Mouse (Mus musculus): ENCODE measurements around the gene Srd5a3.
"Not testable (repeated sequence)": the region's sequence is repeated elsewhere in the genome, so short reads cannot be mapped to it uniquely, and the experiment has no call there.

The Srd5a3 gene

GRCm38 (mm10) chr5:76139808-76140729 is at the start of gene Srd5a3:
Gene Srd5a3 (plus strand): TSS chr5:76140271.
- DNase-seq (ENCODE audit: low read depth), result peak; percentile 98

DNA sequence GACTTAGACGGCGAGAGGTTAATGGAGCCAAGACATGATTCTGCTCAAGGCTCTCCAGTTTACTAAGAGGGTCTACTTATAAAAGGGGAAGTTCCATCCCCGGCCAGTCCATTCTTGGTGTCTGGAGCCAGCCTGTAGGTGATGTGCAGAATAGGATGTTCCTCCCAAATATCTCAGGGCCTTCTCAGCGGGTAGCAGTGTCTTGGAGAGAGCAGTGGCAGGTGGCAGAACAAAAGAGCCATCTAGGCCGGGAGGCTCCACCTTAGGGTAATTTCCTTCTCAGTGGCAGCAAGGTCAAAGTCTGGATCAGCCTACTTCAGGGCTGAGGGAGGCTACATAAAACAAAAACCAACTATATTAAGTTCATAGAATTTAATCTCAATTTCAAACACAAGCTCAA is 36.3 kb upstream of the Srd5a3 start:
- not testable (repeated sequence) for DNase-seq (ENCODE audit: low read depth)

DNA sequence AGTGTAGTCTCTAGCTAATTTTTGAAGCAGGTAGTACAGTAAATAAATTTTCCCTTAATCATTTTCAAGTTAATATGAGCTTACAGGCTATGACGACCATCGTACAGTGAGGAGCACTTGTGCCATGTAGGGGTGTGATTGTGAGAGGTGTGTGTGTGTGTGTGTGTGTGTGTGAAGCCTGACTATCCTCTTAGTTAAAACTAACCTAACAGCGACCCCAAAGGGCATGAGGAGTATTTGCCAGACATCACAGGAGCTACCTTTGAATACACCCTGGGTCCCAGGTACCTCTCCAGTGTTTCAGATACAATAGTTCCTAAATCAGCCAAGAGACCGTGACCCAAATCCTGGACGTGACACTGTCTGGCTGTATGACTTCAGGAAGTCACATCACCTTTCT is 32.8 kb upstream of the Srd5a3 start:
- DNase-seq (ENCODE audit: low read depth), result no peak

DNA sequence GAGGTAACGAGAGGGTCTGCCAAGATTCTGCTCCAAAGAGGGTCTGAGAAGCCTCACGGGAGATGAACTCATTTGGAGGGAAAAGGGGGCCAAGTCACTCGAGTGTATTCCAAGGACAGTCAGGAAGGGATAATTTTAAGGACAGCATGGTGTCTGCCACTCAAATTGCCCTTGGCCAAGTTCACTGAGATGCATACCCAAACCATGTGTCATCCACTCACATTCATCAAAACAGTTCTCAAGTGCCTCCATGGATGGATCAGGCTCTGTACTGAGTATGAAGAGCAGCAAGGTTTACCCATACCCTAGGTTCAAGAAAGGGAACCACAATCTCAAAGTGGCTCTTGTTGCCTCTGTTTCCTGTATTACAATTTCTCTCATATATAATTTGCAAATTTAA is 31.6 kb upstream of the Srd5a3 start:
- no peak for DNase-seq (ENCODE audit: low read depth)

GRCm38 (mm10) chr5:76111173-76111572 is 28.9 kb upstream of the Srd5a3 start:
- no peak for DNase-seq (ENCODE audit: low read depth)

DNA sequence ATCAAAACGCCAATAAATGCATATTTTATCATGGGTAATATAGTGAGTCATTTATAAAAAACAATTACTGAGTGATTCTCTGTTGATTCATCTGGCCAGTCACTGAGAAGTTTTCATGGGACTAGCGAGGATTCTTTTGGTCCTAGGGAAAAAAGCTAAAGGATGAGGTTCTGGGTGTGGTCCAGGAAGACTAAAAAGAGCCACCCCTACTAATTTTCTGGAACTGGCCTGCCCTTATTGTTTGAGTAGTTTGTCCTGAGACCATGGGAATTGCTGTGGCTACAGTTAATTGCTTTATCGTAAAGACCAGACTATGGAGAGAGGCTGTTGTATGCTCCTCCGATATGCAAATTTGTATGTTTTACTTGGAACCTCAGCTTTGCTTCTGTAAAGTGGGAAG is 28.1 kb upstream of the Srd5a3 start:
- no peak for DNase-seq (ENCODE audit: low read depth)

GRCm38 (mm10) chr5:76115436-76116041 is 24.5 kb upstream of the Srd5a3 start:
- no peak for DNase-seq (ENCODE audit: low read depth)

DNA sequence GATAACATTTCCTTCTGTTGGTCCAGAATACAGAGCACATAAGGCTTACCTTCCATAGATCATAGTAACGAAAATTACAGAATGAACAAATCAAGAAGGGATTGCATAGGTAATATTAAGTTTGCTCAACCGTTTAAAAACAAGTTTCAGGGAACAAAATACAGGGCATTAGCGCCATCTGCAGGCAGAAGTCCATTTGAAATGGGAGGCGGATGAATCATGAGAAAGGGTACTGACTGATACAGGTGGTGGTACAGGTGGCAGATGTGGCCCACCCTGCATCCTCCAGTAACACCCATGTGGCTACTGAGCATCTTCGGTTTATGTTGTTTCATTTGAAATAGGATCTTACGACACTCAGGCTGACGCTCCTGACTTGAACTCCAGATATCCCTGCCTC is 21.6 kb upstream of the Srd5a3 start:
- peak; percentile 60 for DNase-seq (ENCODE audit: low read depth)

DNA sequence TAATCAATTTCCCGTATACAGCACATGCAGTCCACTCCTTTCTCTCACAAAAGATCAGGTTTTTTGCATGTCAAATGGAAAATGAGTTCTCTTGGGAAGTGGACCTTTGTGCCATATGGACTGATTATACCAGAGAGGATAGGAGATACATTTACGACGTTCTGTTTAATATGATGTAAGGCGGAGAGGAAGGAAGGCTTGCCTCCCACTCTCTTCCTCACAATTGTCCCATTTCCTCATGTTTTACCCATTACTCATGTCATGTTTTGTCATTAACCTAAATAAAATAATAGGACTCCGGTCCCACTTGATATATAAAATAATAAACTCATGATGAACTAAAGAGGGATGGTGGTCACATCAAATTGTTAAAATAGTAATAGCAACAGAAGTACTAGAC is 19.4 kb upstream of the Srd5a3 start:
- no peak for DNase-seq (ENCODE audit: low read depth)

DNA sequence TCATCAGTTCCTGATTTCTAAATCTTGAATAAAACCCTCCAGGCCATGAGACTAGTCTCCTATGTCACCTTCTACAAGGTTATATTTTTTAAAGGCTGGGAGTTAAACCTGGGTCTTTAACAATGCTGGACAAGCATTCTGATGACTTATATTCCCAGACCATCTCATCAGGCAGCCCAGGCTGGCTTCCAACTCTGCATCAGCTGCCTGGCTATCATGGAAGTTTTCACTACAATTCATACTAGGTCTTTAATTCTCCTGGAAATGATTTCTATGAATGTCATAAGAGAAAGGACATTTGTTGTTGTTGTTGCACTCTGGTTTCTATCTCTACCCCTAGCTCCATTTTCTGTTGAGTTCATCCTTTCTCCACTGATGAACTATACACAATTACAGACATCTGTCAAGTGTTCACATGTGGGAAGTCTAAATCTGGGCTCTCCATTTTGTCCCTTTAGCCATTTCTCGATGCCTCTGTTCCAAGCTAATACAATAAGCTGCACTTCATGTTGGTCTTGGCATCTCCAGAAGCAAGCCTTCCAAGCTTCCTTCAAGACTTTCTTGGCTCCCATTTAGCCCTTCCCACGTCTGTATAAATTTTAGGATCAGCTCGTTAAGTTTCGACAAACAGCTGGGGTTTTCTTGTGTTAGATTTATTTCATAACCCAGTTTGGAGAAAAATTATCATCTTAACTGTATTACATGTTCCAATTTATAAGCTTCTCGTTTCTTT is 12.3 kb upstream of the Srd5a3 start:
- DNase-seq (ENCODE audit: low read depth), result no peak

GRCm38 (mm10) chr5:76130292-76130691 is 9.8 kb upstream of the Srd5a3 start:
- no peak for DNase-seq (ENCODE audit: low read depth)

DNA sequence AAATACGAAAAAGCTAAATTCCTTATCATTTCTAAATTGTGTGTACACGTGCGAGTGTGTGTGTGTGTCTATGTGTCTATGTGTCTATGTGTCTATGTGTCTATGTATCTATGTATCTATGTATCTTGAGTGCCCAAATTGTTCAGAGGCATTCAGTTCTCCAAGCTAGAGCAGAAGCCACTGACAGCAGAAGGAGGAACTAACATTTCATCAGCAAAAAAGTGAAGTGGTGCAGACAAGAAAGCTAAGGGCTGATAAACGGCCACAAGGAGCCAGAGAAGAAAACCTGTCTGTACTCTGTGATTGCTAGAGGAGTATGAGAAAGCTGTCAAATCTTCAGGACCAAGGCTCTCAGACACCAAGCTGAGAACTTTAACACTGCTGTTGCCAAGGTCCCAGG is 8.1 kb upstream of the Srd5a3 start:
- no peak for DNase-seq (ENCODE audit: low read depth)

- DNase-seq (ENCODE audit: low read depth), result no peak
Measured at GRCm38 (mm10) chr5:76135644-76136043, 4.4 kb upstream of the Srd5a3 start.

DNA sequence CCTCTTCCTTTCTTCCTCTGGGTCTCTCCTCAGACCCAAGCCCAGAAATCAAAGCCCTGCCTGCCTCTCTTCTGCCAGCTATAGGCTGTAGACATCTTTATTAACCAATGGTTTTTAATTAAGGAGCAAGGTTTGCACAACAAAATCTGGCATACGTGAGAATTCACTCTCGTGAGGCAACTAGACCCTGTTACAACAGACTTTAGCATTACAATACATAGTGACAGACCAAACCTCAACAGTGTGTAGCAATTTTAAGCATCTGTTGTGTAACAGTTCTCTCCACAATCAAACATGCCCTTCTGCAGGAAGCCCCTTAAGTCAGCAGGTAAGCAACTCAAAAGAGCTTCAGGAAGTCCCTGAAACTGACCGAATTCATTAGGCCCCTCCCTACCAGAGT is 3.8 kb upstream of the Srd5a3 start:
- DNase-seq (ENCODE audit: low read depth), result no peak

DNA sequence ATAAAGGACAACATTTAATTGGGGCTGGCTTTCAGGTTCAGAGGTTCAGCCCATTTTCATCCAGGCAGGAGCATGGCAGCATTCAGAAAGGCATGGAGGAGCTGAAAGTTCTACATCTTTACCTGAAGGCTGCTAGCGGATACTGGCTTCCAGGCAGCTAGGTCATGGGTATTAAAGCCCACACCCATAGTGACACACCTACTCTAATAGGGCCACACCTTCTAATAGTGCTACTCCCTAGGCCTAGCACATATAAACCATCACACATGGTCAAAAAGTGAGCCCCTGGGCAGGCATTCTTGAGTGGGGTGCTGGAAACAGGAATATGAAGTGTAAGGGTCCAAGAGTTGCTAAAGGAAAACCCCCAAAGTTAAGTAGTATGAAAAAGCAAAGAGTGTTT is 2.5 kb upstream of the Srd5a3 start:
- no peak for DNase-seq (ENCODE audit: low read depth)

DNA sequence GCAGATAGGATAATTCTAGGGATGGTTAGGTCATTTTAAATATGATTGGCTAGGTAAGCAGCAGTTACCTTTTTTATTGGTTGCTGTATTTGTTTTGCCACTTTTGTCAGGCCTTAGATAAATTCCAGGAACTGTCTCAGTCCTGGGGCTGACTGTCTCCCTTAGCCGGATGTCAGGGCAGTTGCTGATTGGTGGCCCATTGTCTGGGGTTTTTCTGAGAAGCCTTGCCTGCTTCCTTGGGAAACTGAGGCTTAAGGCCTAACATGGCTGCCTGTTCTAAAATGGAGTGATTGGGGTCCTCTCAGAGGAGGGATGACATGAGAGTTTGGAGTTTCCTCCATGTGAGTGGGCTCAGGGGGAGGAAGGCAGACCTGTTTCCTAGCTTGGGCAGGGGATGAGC is 2.0 kb upstream of the Srd5a3 start:
- DNase-seq (ENCODE audit: low read depth), result peak; percentile 12

DNA sequence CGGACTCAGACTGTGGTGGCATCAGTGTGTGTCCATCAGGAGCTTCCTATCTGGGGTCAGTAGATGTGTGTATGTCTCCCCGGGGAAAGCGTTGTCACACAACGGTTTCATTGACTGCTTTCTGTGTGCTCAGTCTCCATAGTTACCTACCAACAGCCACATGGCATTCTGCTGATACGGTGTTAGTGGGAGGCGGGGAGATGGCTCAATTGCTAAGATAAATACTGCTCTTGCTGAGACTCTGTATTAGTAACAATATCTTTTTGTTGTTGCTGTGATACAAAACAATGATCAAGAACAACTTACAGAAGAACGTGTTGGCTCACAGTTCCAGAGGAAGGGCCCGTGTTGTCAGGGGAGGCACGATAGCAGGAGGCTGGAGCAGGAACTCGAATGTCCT is 1.6 kb upstream of the Srd5a3 start:
- DNase-seq (ENCODE audit: low read depth), result peak; percentile 12

DNA sequence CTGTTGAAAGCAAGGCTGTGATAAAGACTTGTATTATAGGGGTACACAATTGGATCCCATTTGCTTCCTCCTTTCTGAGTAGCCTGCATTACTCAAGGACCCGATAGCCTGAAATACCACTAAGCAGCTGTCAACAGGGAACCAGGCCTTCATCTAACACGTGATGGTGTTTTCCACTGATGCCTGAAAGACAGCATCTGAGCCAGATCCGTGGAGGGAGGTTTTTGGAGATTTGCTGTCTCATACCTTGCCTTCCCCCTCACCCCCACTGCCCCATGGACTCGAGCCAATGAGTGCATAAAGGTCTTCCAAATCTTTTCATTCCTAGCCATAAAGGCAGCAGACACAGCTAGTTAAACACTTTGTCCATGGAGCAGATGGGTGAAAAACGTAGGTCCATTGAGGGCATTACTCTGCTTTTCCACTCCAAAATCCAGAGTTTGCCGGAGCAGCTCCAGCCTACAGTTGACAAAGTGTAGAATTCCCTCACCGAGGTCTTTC is 850 bp upstream of the Srd5a3 start:
- DNase-seq (ENCODE audit: low read depth), result peak; percentile 12

GRCm38 (mm10) chr5:76140730-76141066 is 627 bp downstream of the Srd5a3 start:
- DNase-seq (ENCODE audit: low read depth), result no peak

DNA sequence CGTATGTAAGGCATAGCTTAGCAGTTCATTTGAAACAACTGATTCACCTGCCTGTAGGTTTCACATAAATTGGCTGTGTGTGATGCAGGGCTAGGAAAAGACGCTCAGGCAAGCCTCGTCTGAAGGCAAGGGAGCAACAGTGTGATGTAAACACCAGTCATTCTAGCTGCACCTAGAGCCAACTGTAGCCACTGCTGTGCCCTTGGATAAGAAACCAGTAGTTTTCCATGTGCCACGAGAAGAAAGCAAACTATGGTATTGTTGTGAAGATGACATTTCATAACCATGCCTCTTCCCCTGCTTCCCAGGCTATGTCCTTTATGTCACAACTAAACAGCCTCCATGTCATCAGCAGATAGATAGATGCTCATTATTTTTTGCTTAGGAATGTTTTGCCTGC is 3.3 kb downstream of the Srd5a3 start:
- DNase-seq (ENCODE audit: low read depth), result no peak

DNA sequence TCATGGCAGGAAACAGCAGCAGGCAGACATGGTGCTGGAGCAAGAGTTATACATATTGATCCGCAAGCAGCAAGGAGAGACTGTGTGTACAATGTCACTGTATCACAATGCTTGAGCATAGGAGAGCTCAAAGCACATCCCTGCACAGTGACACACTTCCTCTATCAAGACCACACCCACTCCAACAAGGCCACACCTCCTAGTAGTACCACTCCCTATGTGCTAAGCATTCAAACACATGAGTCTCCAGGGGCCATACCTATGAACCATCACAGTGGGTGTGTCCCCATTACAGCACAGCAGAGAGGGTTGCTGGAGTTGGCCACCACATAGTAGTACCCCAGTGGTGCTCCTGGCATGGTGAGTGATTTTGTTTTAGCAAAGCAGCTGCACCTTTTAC is 6.3 kb downstream of the Srd5a3 start:
- no peak for DNase-seq (ENCODE audit: low read depth)

GRCm38 (mm10) chr5:76149436-76149835 is 9.4 kb downstream of the Srd5a3 start:
- DNase-seq (ENCODE audit: low read depth), result no peak

DNA sequence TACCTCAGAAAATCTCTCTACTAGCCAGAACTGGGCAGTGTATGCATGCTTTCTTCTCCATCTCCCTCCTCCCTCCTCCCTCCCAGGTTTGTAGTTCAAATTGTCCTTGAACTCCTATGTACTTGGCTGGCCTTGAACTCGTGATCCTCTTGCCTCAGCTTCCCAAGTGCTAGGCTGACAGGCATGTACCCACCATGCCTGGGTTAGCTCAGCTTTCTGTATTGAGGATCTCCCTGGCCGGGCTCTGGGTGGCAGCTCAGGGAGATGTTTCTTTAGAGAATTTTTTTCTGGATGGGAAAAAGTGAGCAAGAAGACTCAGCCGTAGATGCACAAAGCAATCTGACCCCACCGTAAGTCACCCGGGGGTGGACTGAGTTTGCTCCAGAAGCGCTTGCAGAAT is 12.9 kb downstream of the Srd5a3 start:
- DNase-seq (ENCODE audit: low read depth), result no peak

Measured in induced T-regulatory cell, adult 2 months (primary cell).